Mouse (Mus musculus) stomach, embryonic 15.5 days (tissue): ENCODE measurements around the gene Dpp4. TPM values are rescaled to one million over a fixed set of nuclear protein-coding genes. Genes with fewer than 3 reads are reported as not detected.

Experiments used
- ATAC-seq: fragments of 200-750 bp; cut with Nextera tagmentation; 2 replicates; pipeline ENCODE4 v1.8.0; 2017; ENCODE audit warnings: low read depth, moderate number of reproducible peaks, moderate TSS enrichment; ENCODE audit not compliant: insufficient read depth, low FRiP score
- H3K27ac ChIP-seq: fragments of 300-500 bp; sonication (generic); 2 replicates; pipeline ENCODE4 v1.5.1; 2015; ENCODE audit warnings: mild to moderate bottlenecking, inconsistent platforms
- H3K27me3 ChIP-seq: fragments of 300-500 bp; sonication (generic); replicated peaks from 2 replicates; pipeline ENCODE4 v1.6.1; 2015; ENCODE audit warnings: inconsistent platforms
- H3K36me3 ChIP-seq: fragments of 300-500 bp; sonication (generic); 2 replicates; pipeline ENCODE4 v1.6.1; 2015; ENCODE audit warnings: inconsistent platforms
- H3K4me1 ChIP-seq: fragments of 300-500 bp; sonication (generic); 2 replicates; pipeline ENCODE4 v1.6.1; 2015; ENCODE audit warnings: inconsistent platforms
- H3K4me2 ChIP-seq: fragments of 300-500 bp; sonication (generic); 2 replicates; pipeline ENCODE4 v1.6.1; 2015; ENCODE audit warnings: mild to moderate bottlenecking, inconsistent platforms
- H3K4me3 ChIP-seq: fragments of 300-500 bp; sonication (generic); replicated peaks from 2 replicates; pipeline ENCODE4 v1.5.1; 2015; ENCODE audit warnings: inconsistent platforms
- H3K9ac ChIP-seq: fragments of 300-500 bp; sonication (generic); 2 replicates; pipeline ENCODE4 v1.6.1; 2015; ENCODE audit warnings: inconsistent platforms
- H3K9me3 ChIP-seq: fragments of 300-500 bp; sonication (generic); 2 replicates; pipeline ENCODE4 v1.6.1; 2016; ENCODE audit warnings: inconsistent platforms
- WGBS: fragments of 180-500 bp; shearing (Covaris S2); methylation state at CpG from one replicate; pipeline ENCODE4 v1.1.7; 2015; 5-methylcytosine and 5-hydroxymethylcytosine counted together
- polyA plus RNA-seq: library from polyadenylated mRNA; unstranded; fragments of >200 nt; fragmentation: Nextera tagmentation; extraction: Ambion mirVana; gene quantifications from 2 replicates; pipeline ENCODE4 v1.2.1, GENCODE M21; 2015

The Dpp4 gene
- polyA plus RNA-seq, 1 experiment from 2014 or later, result 23.5 TPM

- no peaks in the 10 kb centered on the region for H3K4me1 ChIP-seq
- no peaks in the 10 kb centered on the region for H3K27me3 ChIP-seq
- H3K9ac ChIP-seq, result no peak overlapping the region
- no peaks in the 10 kb centered on the region for H3K9me3 ChIP-seq
- no peak overlapping the region for H3K4me3 ChIP-seq
- no peaks in the 10 kb centered on the region for H3K36me3 ChIP-seq
- H3K27ac ChIP-seq, result no peak overlapping the region
- 67% methylated on average over 3 of the region's 3 CpGs for WGBS
- ATAC-seq, result no peak
- no peak overlapping the region for H3K4me2 ChIP-seq
These were observed 60.0 kb downstream of the Dpp4 start for GRCm38 (mm10) chr2:62352035-62352434.

- Histone ChIP-seq H3K4me3 (no peak overlapping the region), H3K9me3 (no peaks in the 10 kb centered on the region), H3K27ac (no peak overlapping the region), H3K36me3 (no peaks in the 10 kb centered on the region), H3K4me2 (no peak overlapping the region), H3K27me3 (no peaks in the 10 kb centered on the region), H3K9ac (no peak overlapping the region), H3K4me1 (no peaks in the 10 kb centered on the region)
- ATAC-seq, result no peak
- WGBS, result 94% methylated on average over 9 of the region's 9 CpGs
These were observed 64.3 kb downstream of the Dpp4 start for GRCm38 (mm10) chr2:62347762-62348161.

GRCm38 (mm10) chr2:62346771-62347170, 65.3 kb downstream of the Dpp4 start:
- no peak overlapping the region for H3K9ac ChIP-seq
- H3K27ac ChIP-seq, result no peak overlapping the region
- no peak overlapping the region for H3K4me2 ChIP-seq
- ATAC-seq, result no peak
- no peaks in the 10 kb centered on the region for H3K4me1 ChIP-seq
- no peak overlapping the region for H3K4me3 ChIP-seq
- H3K9me3 ChIP-seq, result no peaks in the 10 kb centered on the region
- no peaks in the 10 kb centered on the region for H3K27me3 ChIP-seq
- no peaks in the 10 kb centered on the region for H3K36me3 ChIP-seq
- WGBS, result 24% methylated on average over 1 of the region's 1 CpGs

- Histone ChIP-seq H3K36me3 (no peaks in the 10 kb centered on the region), H3K9ac (no peak overlapping the region), H3K4me2 (no peak overlapping the region), H3K27ac (no peak overlapping the region), H3K4me3 (no peak overlapping the region), H3K4me1 (no peaks in the 10 kb centered on the region), H3K9me3 (no peaks in the 10 kb centered on the region), H3K27me3 (no peaks in the 10 kb centered on the region)
- ATAC-seq, result no peak
- 50% methylated on average over 6 of the region's 6 CpGs for WGBS
These were observed 67.7 kb downstream of the Dpp4 start for GRCm38 (mm10) chr2:62344367-62344766.

- Histone ChIP-seq H3K36me3 (no peaks in the 10 kb centered on the region), H3K27me3 (no peaks in the 10 kb centered on the region), H3K9me3 (no peaks in the 10 kb centered on the region), H3K4me1 (no peaks in the 10 kb centered on the region), H3K27ac (no peak overlapping the region), H3K4me2 (no peak overlapping the region), H3K4me3 (no peak overlapping the region), H3K9ac (no peak overlapping the region)
- ATAC-seq, result no peak
- 64% methylated on average over 14 of the region's 14 CpGs for WGBS
These were observed 70.3 kb downstream of the Dpp4 start for GRCm38 (mm10) chr2:62341734-62342128.

GRCm38 (mm10) chr2:62341061-62341733, 70.8 kb downstream of the Dpp4 start:
- Histone ChIP-seq H3K27me3 (no peaks in the 10 kb centered on the region), H3K4me3 (no peak overlapping the region), H3K9ac (no peak overlapping the region), H3K36me3 (no peaks in the 10 kb centered on the region), H3K9me3 (no peaks in the 10 kb centered on the region), H3K4me1 (no peaks in the 10 kb centered on the region), H3K4me2 (no peak overlapping the region), H3K27ac (no peak overlapping the region)
- 68% methylated on average over 3 of the region's 3 CpGs for WGBS
- no peak for ATAC-seq

- H3K9me3 ChIP-seq, result no peaks in the 10 kb centered on the region
- no peaks in the 10 kb centered on the region for H3K4me1 ChIP-seq
- H3K27me3 ChIP-seq, result no peaks in the 10 kb centered on the region
- no peak overlapping the region for H3K4me2 ChIP-seq
- no peak overlapping the region for H3K9ac ChIP-seq
- no peak overlapping the region for H3K4me3 ChIP-seq
- WGBS, result 69% methylated on average over 4 of the region's 4 CpGs
- H3K36me3 ChIP-seq, result no peaks in the 10 kb centered on the region
- no peak overlapping the region for H3K27ac ChIP-seq
- ATAC-seq, result no peak
These were observed 72.6 kb downstream of the Dpp4 start for GRCm38 (mm10) chr2:62339222-62339944.

GRCm38 (mm10) chr2:62337086-62337485, 74.9 kb downstream of the Dpp4 start:
- WGBS, result 84% methylated on average over 7 of the region's 7 CpGs
- no peaks in the 10 kb centered on the region for H3K9me3 ChIP-seq
- H3K27me3 ChIP-seq, result no peaks in the 10 kb centered on the region
- no peak overlapping the region for H3K4me2 ChIP-seq
- no peaks in the 10 kb centered on the region for H3K4me1 ChIP-seq
- H3K9ac ChIP-seq, result no peak overlapping the region
- no peaks in the 10 kb centered on the region for H3K36me3 ChIP-seq
- ATAC-seq, result no peak
- H3K4me3 ChIP-seq, result no peak overlapping the region
- H3K27ac ChIP-seq, result no peak overlapping the region

GRCm38 (mm10) chr2:62334397-62335243, 77.4 kb downstream of the Dpp4 start:
- H3K27ac ChIP-seq, result no peak overlapping the region
- no peaks in the 10 kb centered on the region for H3K36me3 ChIP-seq
- no peak overlapping the region for H3K4me3 ChIP-seq
- WGBS, result 80% methylated on average over 4 of the region's 4 CpGs
- H3K4me2 ChIP-seq, result no peak overlapping the region
- no peaks in the 10 kb centered on the region for H3K27me3 ChIP-seq
- no peaks in the 10 kb centered on the region for H3K9me3 ChIP-seq
- no peak overlapping the region for H3K9ac ChIP-seq
- H3K4me1 ChIP-seq, result no peaks in the 10 kb centered on the region
- ATAC-seq, result no peak

GRCm38 (mm10) chr2:62332465-62332864, 79.6 kb downstream of the Dpp4 start:
- 81% methylated on average over 8 of the region's 8 CpGs for WGBS
- Histone ChIP-seq H3K4me2 (no peak overlapping the region), H3K27ac (no peak overlapping the region), H3K9ac (no peak overlapping the region), H3K4me1 (no peaks in the 10 kb centered on the region), H3K27me3 (no peaks in the 10 kb centered on the region), H3K4me3 (no peak overlapping the region), H3K9me3 (no peaks in the 10 kb centered on the region), H3K36me3 (no peaks in the 10 kb centered on the region)
- no peak for ATAC-seq

GRCm38 (mm10) chr2:62331913-62332312, 80.1 kb downstream of the Dpp4 start:
- Histone ChIP-seq H3K36me3 (no peaks in the 10 kb centered on the region), H3K27me3 (no peaks in the 10 kb centered on the region), H3K4me3 (no peak overlapping the region), H3K4me2 (no peak overlapping the region), H3K27ac (no peak overlapping the region), H3K9ac (no peak overlapping the region), H3K9me3 (no peaks in the 10 kb centered on the region), H3K4me1 (no peaks in the 10 kb centered on the region)
- no peak for ATAC-seq
- 63% methylated on average over 4 of the region's 4 CpGs for WGBS

- no peak overlapping the region for H3K27ac ChIP-seq
- no peaks in the 10 kb centered on the region for H3K36me3 ChIP-seq
- no peaks in the 10 kb centered on the region for H3K9me3 ChIP-seq
- no peaks in the 10 kb centered on the region for H3K27me3 ChIP-seq
- no peak overlapping the region for H3K4me3 ChIP-seq
- no peak overlapping the region for H3K4me2 ChIP-seq
- 85% methylated on average over 2 of the region's 2 CpGs for WGBS
- ATAC-seq, result no peak
- no peaks in the 10 kb centered on the region for H3K4me1 ChIP-seq
- H3K9ac ChIP-seq, result no peak overlapping the region
These were observed 86.6 kb downstream of the Dpp4 start for GRCm38 (mm10) chr2:62325388-62325787.
